10 mouse cellular contexts compared by ENCODE assay signal in the genomic region with DNA sequence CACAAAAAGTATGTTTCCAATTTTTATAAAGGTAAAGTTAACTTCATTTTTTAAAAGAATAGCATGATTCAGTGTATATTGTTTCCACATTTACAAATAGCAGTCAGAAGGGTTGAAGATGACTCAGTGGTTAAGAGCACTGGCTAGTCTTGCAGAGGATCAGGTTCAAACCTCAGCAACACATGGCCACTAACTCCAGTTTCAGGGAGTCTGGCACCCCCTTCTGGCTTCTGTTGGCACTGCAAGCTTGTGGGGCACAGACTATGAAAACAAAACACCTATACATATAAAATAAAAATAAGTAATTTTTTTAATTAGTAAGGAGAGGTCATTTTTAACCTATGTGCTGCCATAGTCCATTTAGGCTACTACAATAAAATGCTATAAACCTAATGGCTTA.
DNase-seq lines count a peak whose midpoint lies in the region; ATAC-seq and TF ChIP-seq lines count a peak whose summit lies in the region.
"Had no signal": no experiment of that assay in that cellular context is flagged by ENCODE, and none has a peak within 500 bp of the region (broad histone marks: within the 10 kb centered on the region; RNA-seq: fewer than 3 reads in every experiment).

No protein-coding gene starts in this region.

- H3K4me1 ChIP-seq in intestine, postnatal 0 days (replicated peaks; ENCODE audit: control insufficient read depth, insufficient read depth, low read length), result no peaks in the 10 kb centered on the region
- no peaks in the 10 kb centered on the region for H3K4me1 ChIP-seq in intestine, embryonic 16.5 days (ENCODE audit: control insufficient read depth, insufficient read depth, low read length)
- H3K4me1 ChIP-seq in MEL (ENCODE audit: control insufficient read depth in 1 of 2, insufficient read depth in 2 of 2, low read length in 2 of 2), result no peaks in the 10 kb centered on the region
- H3K4me1 ChIP-seq: hindbrain, embryonic 10.5 days had no signal

- peak; percentile 75 for DNase-seq in 416B (ENCODE audit: low read depth)
- peak; percentile 52 for DNase-seq in MEL (ENCODE audit: low read depth, low spot score)
- peak; percentile 10 for DNase-seq in lung, postnatal 14 days
- DNase-seq in urinary bladder, postnatal 14 days (ENCODE audit: low spot score), result no peak
- no peak for DNase-seq in gastrocnemius, postnatal 4 days (ENCODE audit: low spot score in 2 of 2)
- no peak for DNase-seq in right cerebral cortex, postnatal 36 days (ENCODE audit: low spot score in 2 of 2)

- H3K36me3 ChIP-seq in intestine, postnatal 0 days (ENCODE audit: control insufficient read depth, insufficient read depth), result no peaks in the 10 kb centered on the region
- H3K36me3 ChIP-seq in intestine, embryonic 16.5 days (ENCODE audit: control insufficient read depth, insufficient read depth, low read length), result no peaks in the 10 kb centered on the region
- no peaks in the 10 kb centered on the region for H3K36me3 ChIP-seq in MEL (ENCODE audit: control insufficient read depth in 1 of 2, insufficient read depth in 2 of 2, low read length in 2 of 2)

- H3K9ac ChIP-seq in intestine, postnatal 0 days (ENCODE audit: low read depth, low read length), result no peak overlapping the region
- H3K9ac ChIP-seq in intestine, embryonic 16.5 days (ENCODE audit: low read depth, low read length), result no peak overlapping the region
- H3K9ac ChIP-seq in MEL (ENCODE audit: control insufficient read depth, low read depth, low read length, poor library complexity, severe bottlenecking), result no peak overlapping the region
- H3K9ac ChIP-seq: limb, embryonic 12.5 days had no signal

- peak; percentile 56 for TF ChIP-seq CTCF in intestine, postnatal 0 days (IDR thresholded peaks at IDR 0.05; ENCODE audit: low read depth)
- TF ChIP-seq CTCF in MEL (IDR thresholded peaks at IDR 0.05 in 2 of 3, conservative IDR thresholded peaks at IDR 0.05 in 1 of 3; ENCODE audit: control insufficient read depth in 1 of 3, insufficient read depth in 1 of 3, low read depth in 2 of 3, low read length in 3 of 3, poor library complexity in 1 of 3, severe bottlenecking in 1 of 3), result peak; percentile 63 to 73 (median 67)

- no peaks in the 10 kb centered on the region for H3K79me2 ChIP-seq in MEL (ENCODE audit: control insufficient read depth, insufficient read depth, low read length, poor library complexity)

- H3K4me3 ChIP-seq in intestine, postnatal 0 days (ENCODE audit: low read depth, low read length), result no peak overlapping the region
- no peak overlapping the region for H3K4me3 ChIP-seq in intestine, embryonic 16.5 days (ENCODE audit: low read length)
- no peak overlapping the region for H3K4me3 ChIP-seq in MEL (ENCODE audit: control insufficient read depth in 1 of 2, insufficient read depth in 1 of 2, low read depth in 2 of 2, low read length in 2 of 2)
- H3K4me3 ChIP-seq: hindbrain, embryonic 10.5 days; limb, embryonic 12.5 days had no signal

- TF ChIP-seq EP300 in MEL (IDR thresholded peaks at IDR 0.05; ENCODE audit: low read depth in 1 of 2, low read length in 2 of 2), result no peak

- no peak for TF ChIP-seq POLR2A in MEL (IDR thresholded peaks at IDR 0.05; ENCODE audit: control insufficient read depth in 1 of 2, insufficient read depth in 1 of 2, low read depth in 1 of 2, low read length in 2 of 2, poor library complexity in 1 of 2)

- no peaks in the 10 kb centered on the region for H3K27me3 ChIP-seq in intestine, postnatal 0 days (replicated peaks; ENCODE audit: control insufficient read depth, insufficient read depth, low read length)
- H3K27me3 ChIP-seq in intestine, embryonic 16.5 days (replicated peaks; ENCODE audit: control insufficient read depth, insufficient read depth, low read length), result no peaks in the 10 kb centered on the region
- no peaks in the 10 kb centered on the region for H3K27me3 ChIP-seq in MEL (ENCODE audit: control insufficient read depth in 1 of 2, insufficient read depth in 2 of 2, low read length in 2 of 2)
- H3K27me3 ChIP-seq: limb, embryonic 12.5 days had no signal

- TF ChIP-seq RAD21 in MEL (IDR thresholded peaks at IDR 0.05; ENCODE audit: low read depth, low read length), result peak; percentile 79

- H3K9me3 ChIP-seq in intestine, postnatal 0 days (ENCODE audit: control insufficient read depth), result no peaks in the 10 kb centered on the region
- H3K9me3 ChIP-seq in intestine, embryonic 16.5 days (ENCODE audit: control insufficient read depth, low read length), result no peaks in the 10 kb centered on the region
- H3K9me3 ChIP-seq in MEL (replicated peaks; ENCODE audit: insufficient read depth, low read length), result no peaks in the 10 kb centered on the region
- H3K9me3 ChIP-seq: limb, embryonic 12.5 days had no signal

- no peak for ATAC-seq in intestine, postnatal 0 days
- no peak for ATAC-seq in intestine, embryonic 16.5 days

- no peak overlapping the region for H3K4me2 ChIP-seq in intestine, postnatal 0 days (replicated peaks; ENCODE audit: low read depth)
- H3K4me2 ChIP-seq in intestine, embryonic 16.5 days (ENCODE audit: low read depth, low read length), result no peak overlapping the region
- H3K4me2 ChIP-seq: limb, embryonic 12.5 days had no signal

- no peak overlapping the region for H3K27ac ChIP-seq in intestine, postnatal 0 days (ENCODE audit: low read depth, low read length)
- no peak overlapping the region for H3K27ac ChIP-seq in intestine, embryonic 16.5 days (ENCODE audit: low read length)
- no peak overlapping the region for H3K27ac ChIP-seq in MEL (ENCODE audit: control insufficient read depth, low read depth, low read length)
- H3K27ac ChIP-seq: hindbrain, embryonic 10.5 days; limb, embryonic 12.5 days had no signal

TF ChIP-seq in MEL, 35 proteins besides CTCF, POLR2A, EP300 and RAD21:
- TF ChIP-seq ZC3H11A (IDR thresholded peaks at IDR 0.05; ENCODE audit: low read depth, low read length) (peak; percentile 71), SMC3 (IDR thresholded peaks at IDR 0.05; ENCODE audit: low read depth, low read length) (peak; percentile 85), ZKSCAN1 (IDR thresholded peaks at IDR 0.05; ENCODE audit: low read depth, low read length) (no peak), MYB (IDR thresholded peaks at IDR 0.05; ENCODE audit: low read depth, low read length) (no peak)

Comparison
In these comparisons a context has a peak if more than half of its experiments do, and no peak if none do; other contexts are left out.
1. DNase-seq: peak in 416B (single experiment), MEL (single experiment) and lung, postnatal 14 days (single experiment); none in urinary bladder, postnatal 14 days (single experiment), gastrocnemius, postnatal 4 days (0 of 2) and right cerebral cortex, postnatal 36 days (0 of 2).